Mouse (Mus musculus): Measurements from ENCODE around the gene Arhgap31. TPM values are rescaled to one million over a fixed set of nuclear protein-coding genes. Genes with fewer than 3 reads are reported as not detected.
"Not testable (repeated sequence)": the region's sequence is repeated elsewhere in the genome, so short reads cannot be mapped to it uniquely, and the experiment has no call there.

Gene Arhgap31
- polyA plus RNA-seq, 1 experiment from 2014 or later, result 33.9 TPM

- H3K36me3 ChIP-seq (ENCODE audit: control insufficient read depth, insufficient read depth, low read length), result no peaks in the 10 kb centered on the region
- whole genome bisulfite sequencing (ENCODE audit: insufficient replicate concordance), result 41% methylated on average over 8 of the region's 8 CpGs
- H3K27ac ChIP-seq (ENCODE audit: low read depth, low read length), result peak overlapping the region; percentile 58; the same call in 1 of the 2 replicates
- 0 out of 2 replicates have a peak, but pooled peaks cover 4% of the 10 kb centered on the region for H3K4me1 ChIP-seq (ENCODE audit: control insufficient read depth, insufficient read depth, low read length)
- no peak overlapping the region for H3K4me2 ChIP-seq
- ATAC-seq (replicated peaks; ENCODE audit: insufficient number of reproducible peaks, low FRiP score, low TSS enrichment), result no peak
- H3K27me3 ChIP-seq (ENCODE audit: control insufficient read depth, insufficient read depth, low read length), result no peaks in the 10 kb centered on the region
- H3K4me3 ChIP-seq (ENCODE audit: low read depth, low read length), result no peak overlapping the region
- H3K9me3 ChIP-seq (replicated peaks; ENCODE audit: control insufficient read depth, low read length), result no peaks in the 10 kb centered on the region
- H3K9ac ChIP-seq (ENCODE audit: low read depth, low read length), result no peak overlapping the region
These were observed 17.8 kb upstream of the Arhgap31 start for GRCm38 (mm10) chr16:38730921-38731320.

- Histone ChIP-seq H3K4me2 (peak overlapping the region; percentile 38), H3K4me3 (ENCODE audit: low read depth, low read length) (no peak overlapping the region), H3K27ac (ENCODE audit: low read depth, low read length) (peak overlapping the region; percentile 58; the same call in 1 of the 2 replicates), H3K9me3 (replicated peaks; ENCODE audit: control insufficient read depth, low read length) (no peaks in the 10 kb centered on the region), H3K9ac (ENCODE audit: low read depth, low read length) (no peak overlapping the region), H3K4me1 (ENCODE audit: control insufficient read depth, insufficient read depth, low read length) (0 out of 2 replicates have a peak, but pooled peaks cover 6% of the 10 kb centered on the region), H3K36me3 (ENCODE audit: control insufficient read depth, insufficient read depth, low read length) (no peaks in the 10 kb centered on the region), H3K27me3 (ENCODE audit: control insufficient read depth, insufficient read depth, low read length) (no peaks in the 10 kb centered on the region)
- ATAC-seq (replicated peaks; ENCODE audit: insufficient number of reproducible peaks, low FRiP score, low TSS enrichment), result 0 out of 2 replicates have a peak, but pooled peaks have one; percentile 39
- 51% methylated on average over 15 of the region's 15 CpGs for WGBS (ENCODE audit: insufficient replicate concordance)
These were observed 16.7 kb upstream of the Arhgap31 start for GRCm38 (mm10) chr16:38729610-38730288.

- H3K27ac ChIP-seq (ENCODE audit: low read depth, low read length), result peak overlapping the region; percentile 17; the same call in 1 of the 2 replicates
- no peak overlapping the region for H3K4me3 ChIP-seq (ENCODE audit: low read depth, low read length)
- H3K4me1 ChIP-seq (ENCODE audit: control insufficient read depth, insufficient read depth, low read length), result 0 out of 2 replicates have a peak, but pooled peaks cover 9% of the 10 kb centered on the region
- no peaks in the 10 kb centered on the region for H3K9me3 ChIP-seq (replicated peaks; ENCODE audit: control insufficient read depth, low read length)
- WGBS (ENCODE audit: insufficient replicate concordance), result 55% methylated on average over 6 of the region's 6 CpGs
- peak; percentile 55; the same call in 1 of the 2 replicates for ATAC-seq (replicated peaks; ENCODE audit: insufficient number of reproducible peaks, low FRiP score, low TSS enrichment)
- no peak overlapping the region for H3K9ac ChIP-seq (ENCODE audit: low read depth, low read length)
- H3K36me3 ChIP-seq (ENCODE audit: control insufficient read depth, insufficient read depth, low read length), result no peaks in the 10 kb centered on the region
- H3K27me3 ChIP-seq (ENCODE audit: control insufficient read depth, insufficient read depth, low read length), result no peaks in the 10 kb centered on the region
- H3K4me2 ChIP-seq, result no peak overlapping the region
These were observed 16.1 kb upstream of the Arhgap31 start for GRCm38 (mm10) chr16:38729139-38729538.

- H3K4me1 ChIP-seq (ENCODE audit: control insufficient read depth, insufficient read depth, low read length), result 0 out of 2 replicates have a peak, but pooled peaks cover 9% of the 10 kb centered on the region
- no peak overlapping the region for H3K4me2 ChIP-seq
- H3K27me3 ChIP-seq (ENCODE audit: control insufficient read depth, insufficient read depth, low read length), result no peaks in the 10 kb centered on the region
- no peaks in the 10 kb centered on the region for H3K36me3 ChIP-seq (ENCODE audit: control insufficient read depth, insufficient read depth, low read length)
- WGBS (ENCODE audit: insufficient replicate concordance), result 86% methylated on average over 15 of the region's 15 CpGs
- no peak overlapping the region for H3K27ac ChIP-seq (ENCODE audit: low read depth, low read length)
- H3K9ac ChIP-seq (ENCODE audit: low read depth, low read length), result no peak overlapping the region
- H3K4me3 ChIP-seq (ENCODE audit: low read depth, low read length), result no peak overlapping the region
- no peak for ATAC-seq (replicated peaks; ENCODE audit: insufficient number of reproducible peaks, low FRiP score, low TSS enrichment)
- H3K9me3 ChIP-seq (replicated peaks; ENCODE audit: control insufficient read depth, low read length), result no peaks in the 10 kb centered on the region
These were observed 15.6 kb upstream of the Arhgap31 start for GRCm38 (mm10) chr16:38728576-38729132.

GRCm38 (mm10) chr16:38724974-38725373, 11.9 kb upstream of the Arhgap31 start:
- no peak overlapping the region for H3K4me3 ChIP-seq (ENCODE audit: low read depth, low read length)
- H3K4me1 ChIP-seq (ENCODE audit: control insufficient read depth, insufficient read depth, low read length), result 0 out of 2 replicates have a peak, but pooled peaks cover 9% of the 10 kb centered on the region
- no peaks in the 10 kb centered on the region for H3K9me3 ChIP-seq (replicated peaks; ENCODE audit: control insufficient read depth, low read length)
- no peak overlapping the region for H3K4me2 ChIP-seq
- ATAC-seq (replicated peaks; ENCODE audit: insufficient number of reproducible peaks, low FRiP score, low TSS enrichment), result no peak
- H3K36me3 ChIP-seq (ENCODE audit: control insufficient read depth, insufficient read depth, low read length), result no peaks in the 10 kb centered on the region
- no peaks in the 10 kb centered on the region for H3K27me3 ChIP-seq (ENCODE audit: control insufficient read depth, insufficient read depth, low read length)
- WGBS (ENCODE audit: insufficient replicate concordance), result 62% methylated on average over 13 of the region's 13 CpGs
- H3K27ac ChIP-seq (ENCODE audit: low read depth, low read length), result peak overlapping the region; percentile 12; the same call in 1 of the 2 replicates
- no peak overlapping the region for H3K9ac ChIP-seq (ENCODE audit: low read depth, low read length)

GRCm38 (mm10) chr16:38724256-38724655, 11.2 kb upstream of the Arhgap31 start:
- Histone ChIP-seq H3K9me3 (replicated peaks; ENCODE audit: control insufficient read depth, low read length) (no peaks in the 10 kb centered on the region), H3K4me2 (no peak overlapping the region), H3K4me3 (ENCODE audit: low read depth, low read length) (no peak overlapping the region), H3K36me3 (ENCODE audit: control insufficient read depth, insufficient read depth, low read length) (no peaks in the 10 kb centered on the region), H3K27me3 (ENCODE audit: control insufficient read depth, insufficient read depth, low read length) (no peaks in the 10 kb centered on the region), H3K27ac (ENCODE audit: low read depth, low read length) (peak overlapping the region; percentile 29; the same call in 1 of the 2 replicates), H3K4me1 (ENCODE audit: control insufficient read depth, insufficient read depth, low read length) (0 out of 2 replicates have a peak, but pooled peaks cover 7% of the 10 kb centered on the region), H3K9ac (ENCODE audit: low read depth, low read length) (no peak overlapping the region)
- ATAC-seq (replicated peaks; ENCODE audit: insufficient number of reproducible peaks, low FRiP score, low TSS enrichment), result no peak
- WGBS (ENCODE audit: insufficient replicate concordance), result 74% methylated on average over 8 of the region's 8 CpGs

- Histone ChIP-seq H3K4me1 (ENCODE audit: control insufficient read depth, insufficient read depth, low read length) (0 out of 2 replicates have a peak, but pooled peaks cover 5% of the 10 kb centered on the region), H3K27me3 (ENCODE audit: control insufficient read depth, insufficient read depth, low read length) (no peaks in the 10 kb centered on the region), H3K27ac (ENCODE audit: low read depth, low read length) (no peak overlapping the region), H3K36me3 (ENCODE audit: control insufficient read depth, insufficient read depth, low read length) (no peaks in the 10 kb centered on the region), H3K9me3 (replicated peaks; ENCODE audit: control insufficient read depth, low read length) (no peaks in the 10 kb centered on the region), H3K9ac (ENCODE audit: low read depth, low read length) (no peak overlapping the region), H3K4me2 (no peak overlapping the region), H3K4me3 (ENCODE audit: low read depth, low read length) (no peak overlapping the region)
- no peak for ATAC-seq (replicated peaks; ENCODE audit: insufficient number of reproducible peaks, low FRiP score, low TSS enrichment)
- 89% methylated on average over 8 of the region's 9 CpGs for WGBS (ENCODE audit: insufficient replicate concordance)
These were observed 8.3 kb upstream of the Arhgap31 start for GRCm38 (mm10) chr16:38721377-38721776.

GRCm38 (mm10) chr16:38714259-38714526, 1.1 kb upstream of the Arhgap31 start:
- Histone ChIP-seq H3K4me2 (peak overlapping the region; percentile 60), H3K4me3 (ENCODE audit: low read depth, low read length) (peak overlapping the region; percentile 80; the same call in 1 of the 2 replicates), H3K27ac (ENCODE audit: low read depth, low read length) (peak overlapping the region; percentile 100; the same call in 1 of the 2 replicates), H3K4me1 (ENCODE audit: control insufficient read depth, insufficient read depth, low read length) (peaks cover 20% of the 10 kb centered on the region)
- not testable (repeated sequence) for H3K27me3 ChIP-seq (ENCODE audit: control insufficient read depth, insufficient read depth, low read length); H3K9me3 ChIP-seq (replicated peaks; ENCODE audit: control insufficient read depth, low read length); H3K9ac ChIP-seq (ENCODE audit: low read depth, low read length); H3K36me3 ChIP-seq (ENCODE audit: control insufficient read depth, insufficient read depth, low read length); ATAC-seq (replicated peaks; ENCODE audit: insufficient number of reproducible peaks, low FRiP score, low TSS enrichment)
- WGBS (ENCODE audit: insufficient replicate concordance), result 47% methylated on average over 11 of the region's 12 CpGs

Measured in heart, embryonic 11.5 days (tissue).